Mouse (Mus musculus) c-Kit-positive CD71-negative TER-119-negative erythroid progenitor cells, embryonic 14.5 days (primary cell): Measurements from ENCODE around the gene Lrrc46.
A peak's percentile ranks its signal among the peaks of the same experiment; 100 is the strongest.

Source experiments
- DNase-seq: peaks from one replicate; pipeline ENCODE4 v3.0.0-alpha.2; 2013; ENCODE audit warnings: low read depth

Lrrc46 gene

DNA sequence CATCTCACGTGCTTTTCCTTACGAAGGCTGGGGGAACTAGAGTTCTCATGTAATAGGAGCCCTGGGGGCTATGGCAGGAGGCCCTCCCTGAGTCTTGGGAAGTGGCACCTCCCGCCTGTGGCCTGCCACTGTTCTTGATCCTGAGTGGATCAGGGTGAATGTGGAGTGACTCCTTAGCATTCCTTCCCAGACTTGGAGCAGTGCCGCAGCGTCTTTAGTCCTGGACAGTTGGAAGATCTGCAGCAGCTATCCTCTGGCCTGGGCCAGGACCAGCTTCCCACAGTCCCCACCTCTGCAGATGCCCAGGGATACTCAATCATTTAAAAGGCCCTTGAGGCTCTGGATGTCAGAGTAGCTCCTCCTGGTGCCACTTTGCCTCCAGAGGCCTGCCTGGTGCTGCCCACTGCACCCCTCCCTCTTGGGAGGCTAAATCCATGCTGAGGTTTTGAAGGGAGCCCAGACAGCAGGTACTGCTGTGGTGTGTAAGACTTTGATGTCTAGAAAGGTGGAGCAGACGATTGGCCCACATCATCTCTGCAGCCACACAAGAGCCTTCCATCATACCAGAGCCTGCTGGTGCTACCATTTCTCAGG lies 8.4 kb upstream of the Lrrc46 start:
- DNase-seq = no peak

DNA sequence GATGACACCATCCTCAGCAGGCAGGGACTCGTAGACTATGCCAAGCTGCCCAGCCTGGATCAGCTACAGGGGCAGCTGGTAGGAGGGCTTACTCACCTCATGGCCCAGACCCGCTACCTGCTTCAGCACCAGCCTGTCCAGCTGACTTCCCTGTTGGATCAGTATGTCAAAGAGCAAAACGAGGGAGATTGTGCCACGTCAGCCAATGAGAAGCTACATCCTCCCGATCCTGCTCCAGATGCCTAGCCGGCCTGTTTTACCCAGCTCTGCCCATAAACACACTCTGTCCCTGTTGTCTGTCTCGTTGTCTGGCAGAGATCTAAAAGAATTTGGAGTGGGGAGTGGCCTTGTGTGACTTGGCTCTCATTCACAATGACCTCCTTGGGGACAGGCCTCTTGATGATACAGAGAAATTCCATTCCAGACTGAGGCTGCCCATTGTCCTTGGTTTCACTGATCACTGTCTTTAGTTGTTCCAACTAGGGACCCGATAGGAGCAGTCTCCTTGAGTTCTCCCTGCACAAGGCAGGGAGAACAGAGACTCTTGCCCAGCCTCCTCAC lies 7.0 kb upstream of the Lrrc46 start:
- no peak for DNase-seq

DNA sequence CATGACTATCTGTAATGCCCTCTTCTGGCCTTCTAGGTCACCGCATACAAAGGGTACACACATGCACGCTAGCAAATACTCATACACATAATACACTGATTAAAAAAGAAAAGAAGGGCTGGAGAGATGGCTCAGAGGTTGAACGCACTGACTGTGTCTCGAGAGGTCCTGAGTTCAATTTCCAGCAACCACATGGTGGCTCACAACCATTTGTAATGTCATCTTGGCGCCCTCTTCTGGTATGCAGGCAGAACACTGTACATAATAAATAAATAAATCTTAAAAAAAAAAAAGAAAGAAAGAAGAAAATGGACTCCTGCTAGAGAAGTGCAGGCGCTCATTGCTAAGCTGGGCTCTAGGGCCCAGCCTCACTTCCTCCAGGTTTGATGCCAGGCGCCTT lies 4.7 kb upstream of the Lrrc46 start:
- DNase-seq = no peak

DNA sequence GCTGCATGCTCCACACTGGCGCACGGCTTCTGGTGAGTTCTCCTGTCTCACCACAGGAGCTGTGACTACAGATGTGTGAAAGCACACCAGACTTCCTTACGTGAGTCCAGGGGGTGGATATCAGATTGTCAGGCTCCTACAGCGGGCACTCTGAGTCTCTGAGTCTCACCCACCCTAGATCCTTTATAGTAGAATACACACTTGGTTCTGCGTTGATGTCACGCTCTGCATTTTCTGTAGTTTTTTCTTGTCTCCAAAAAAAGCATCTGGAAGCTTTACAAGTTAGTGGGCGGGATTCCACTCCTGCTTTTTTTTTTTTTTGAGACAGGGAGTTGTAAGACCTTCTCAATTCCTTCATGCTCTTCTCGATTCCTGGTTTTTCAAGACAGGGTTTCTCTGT lies 3.7 kb upstream of the Lrrc46 start:
- DNase-seq = no peak

DNA sequence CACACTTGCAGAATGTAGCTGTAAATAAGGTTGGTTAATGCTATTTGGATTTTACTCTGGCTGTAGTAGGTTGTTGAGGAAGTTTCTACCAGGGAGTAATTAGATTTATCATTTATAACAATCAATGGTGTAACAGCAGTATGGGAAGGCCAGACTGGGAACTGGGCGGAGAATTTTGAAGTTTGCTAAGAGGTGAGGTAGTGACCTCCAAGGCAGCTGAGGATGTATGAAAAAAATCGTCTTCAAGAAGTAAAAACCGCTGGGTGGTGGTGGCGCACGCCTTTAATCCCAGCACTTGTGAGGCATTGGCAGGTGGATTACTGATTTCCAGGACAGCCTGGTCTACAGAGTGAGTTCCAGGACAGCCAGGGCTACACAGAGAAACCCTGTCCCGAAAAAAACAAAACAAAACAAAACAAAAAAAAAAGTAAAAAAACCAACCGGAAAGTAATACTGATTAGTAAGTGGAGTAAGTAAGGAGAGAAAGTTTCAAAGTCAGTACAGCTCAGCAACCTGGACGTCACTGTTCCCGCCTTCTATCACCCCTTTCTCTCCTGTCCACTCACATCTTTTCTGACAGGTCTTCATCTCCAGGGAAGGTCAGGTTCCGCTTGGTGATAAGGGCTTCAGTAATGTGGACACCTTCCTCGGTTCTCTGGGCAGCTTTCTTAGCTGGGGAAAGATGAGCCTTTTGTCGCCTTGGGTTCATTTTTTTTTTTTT lies 746 bp downstream of the Lrrc46 start:
- no peak for DNase-seq

GRCm38 (mm10) chr11:97038881-97039280 lies 2.3 kb downstream of the Lrrc46 start:
- DNase-seq = no peak

GRCm38 (mm10) chr11:97036141-97036540 lies 5.1 kb downstream of the Lrrc46 start:
- no peak for DNase-seq

DNA sequence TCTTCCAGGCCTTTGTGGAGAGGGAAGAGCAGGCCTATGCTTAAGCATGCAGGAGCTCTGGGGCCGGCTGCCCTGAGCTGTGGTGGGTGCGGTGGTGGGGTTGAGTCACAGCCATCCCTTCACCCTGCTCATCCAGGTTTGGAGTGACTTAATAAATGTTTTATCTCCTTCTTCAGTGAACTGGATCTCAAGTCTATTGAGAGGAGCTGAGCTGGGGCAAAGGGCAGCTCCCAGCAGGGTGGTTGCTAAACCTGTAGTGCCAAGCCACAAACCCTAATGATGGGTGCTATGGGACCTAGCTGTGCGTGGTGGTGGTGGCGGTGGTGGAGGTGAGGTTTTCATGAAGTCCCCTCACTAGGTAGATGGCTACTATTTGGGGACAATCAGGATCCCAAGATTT lies 7.4 kb downstream of the Lrrc46 start:
- no peak for DNase-seq

GRCm38 (mm10) chr11:97032499-97032898 lies 8.7 kb downstream of the Lrrc46 start:
- no peak for DNase-seq

DNA sequence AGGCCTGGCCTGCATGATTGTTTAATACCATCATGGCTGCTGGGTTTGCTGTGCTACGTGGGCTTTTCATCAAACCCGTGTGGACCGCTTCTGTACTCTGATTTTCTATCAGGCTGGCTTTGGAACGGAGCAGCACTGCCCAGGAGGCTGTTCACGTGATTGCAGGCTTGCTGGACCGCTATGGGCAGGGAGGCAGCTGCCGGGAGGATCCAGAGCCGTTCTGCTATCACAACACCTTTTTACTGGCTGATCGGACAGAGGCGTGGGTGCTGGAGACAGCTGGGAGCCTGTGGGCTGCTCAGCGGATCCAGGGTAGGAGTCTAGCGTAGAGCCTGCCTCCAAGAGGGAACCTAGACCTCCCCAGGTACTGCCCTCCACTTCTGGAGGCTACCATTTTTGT lies 9.2 kb downstream of the Lrrc46 start:
- DNase-seq = no peak

DNA sequence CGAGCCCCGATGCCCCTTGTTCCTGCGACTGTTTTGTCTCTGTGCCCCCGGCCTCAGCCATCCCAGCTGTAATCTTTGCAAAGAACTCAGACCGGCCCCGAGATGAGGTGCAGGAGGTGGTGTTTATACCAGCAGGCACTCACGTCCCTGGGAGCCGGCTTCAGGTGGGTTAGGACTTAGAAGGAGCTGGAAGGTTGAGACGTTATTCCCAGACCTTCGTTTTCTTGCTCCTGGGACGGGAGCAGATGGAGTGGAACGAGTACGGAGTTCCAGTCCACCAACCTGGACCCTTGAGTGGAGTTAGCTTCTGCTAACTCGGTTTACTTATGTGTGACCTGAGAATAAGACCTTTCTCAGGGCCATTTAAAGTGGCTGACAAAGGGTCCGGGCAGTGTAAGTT lies 10.8 kb downstream of the Lrrc46 start:
- no peak for DNase-seq

GRCm38 (mm10) chr11:97029686-97030417 lies 11.4 kb downstream of the Lrrc46 start, which contains the start of gene Scrn2:
Scrn2 (plus strand) TSS chr11:97029938.
- DNase-seq = peak; percentile 79

GRCm38 (mm10) chr11:97025721-97026344 lies 15.4 kb downstream of the Lrrc46 start:
- DNase-seq = peak; percentile 86

DNA sequence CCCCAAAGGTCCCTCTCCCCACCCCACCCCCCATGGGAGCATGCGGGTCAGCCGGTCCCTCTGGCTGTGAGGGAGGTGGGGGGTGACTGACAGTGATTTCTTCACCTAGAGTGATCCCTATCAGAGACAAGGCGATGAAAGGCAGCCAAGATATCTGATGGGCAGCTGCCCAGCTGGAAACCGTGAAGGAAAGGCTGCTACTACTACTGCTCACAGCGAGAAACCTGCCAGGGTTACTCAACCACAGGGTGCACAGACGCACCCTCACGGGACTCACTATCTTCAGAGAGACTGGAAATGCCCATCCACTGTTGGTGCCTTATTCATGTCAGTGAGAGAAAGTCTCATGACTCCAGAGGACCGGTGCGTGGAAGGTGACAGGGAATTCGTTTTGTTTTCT lies 16.2 kb downstream of the Lrrc46 start:
- no peak for DNase-seq

DNA sequence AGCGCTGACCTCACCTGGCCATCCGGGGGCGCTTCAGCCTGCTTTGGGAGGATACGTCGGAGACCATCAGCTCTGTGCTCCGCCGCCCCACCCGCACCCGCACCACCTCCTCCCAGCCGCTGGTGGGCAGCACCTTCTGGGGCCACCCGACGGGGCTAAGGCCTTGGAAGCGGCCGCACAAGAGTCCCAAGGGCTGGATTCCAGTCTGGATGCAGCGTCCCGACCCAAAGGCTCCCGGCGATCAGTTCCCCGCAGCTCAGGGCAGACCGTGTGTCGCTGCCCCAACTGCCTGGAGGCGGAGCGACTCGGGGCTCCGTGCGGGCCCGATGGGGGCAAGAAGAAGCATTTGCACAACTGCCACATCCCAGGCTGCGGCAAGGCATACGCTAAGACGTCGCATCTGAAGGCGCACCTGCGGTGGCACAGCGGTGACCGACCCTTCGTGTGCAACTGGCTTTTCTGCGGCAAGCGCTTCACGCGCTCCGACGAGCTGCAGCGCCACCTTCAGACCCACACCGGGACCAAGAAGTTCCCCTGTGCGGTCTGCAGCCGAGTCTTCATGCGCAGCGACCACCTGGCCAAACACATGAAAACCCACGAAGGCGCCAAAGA lies 19.2 kb downstream of the Lrrc46 start:
- DNase-seq = peak; percentile 58

DNA sequence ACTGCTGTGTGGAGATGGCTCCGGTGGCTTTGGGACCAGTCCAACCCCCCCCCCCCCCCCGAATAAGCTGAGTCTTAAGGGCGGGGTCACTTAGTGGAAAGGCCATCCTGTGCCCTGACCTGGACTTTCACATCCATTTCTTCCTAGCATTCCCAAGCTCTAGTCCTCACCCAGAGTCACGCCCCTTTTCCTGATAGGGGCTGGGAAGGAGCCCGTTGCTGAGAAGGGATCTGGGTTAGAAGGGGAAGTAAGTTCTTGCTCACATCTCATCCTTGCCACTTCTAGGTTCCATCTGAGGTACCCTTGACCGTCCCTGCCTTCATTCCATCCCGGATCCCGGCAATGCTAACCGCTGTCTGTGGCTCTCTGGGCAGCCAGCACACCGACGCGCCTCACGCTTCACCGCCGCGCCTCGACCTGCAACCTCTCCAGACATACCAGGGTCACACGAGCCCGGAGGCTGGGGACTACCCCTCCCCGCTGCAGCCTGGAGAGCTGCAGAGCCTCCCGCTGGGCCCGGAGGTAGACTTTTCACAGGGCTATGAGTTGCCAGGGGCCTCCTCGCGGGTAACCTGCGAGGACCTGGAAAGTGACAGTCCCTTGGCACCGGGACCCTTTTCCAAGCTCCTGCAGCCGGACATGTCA lies 20.0 kb downstream of the Lrrc46 start:
- no peak for DNase-seq

- no peak for DNase-seq
Measured at GRCm38 (mm10) chr11:97019345-97019708, 21.9 kb downstream of the Lrrc46 start.

DNA sequence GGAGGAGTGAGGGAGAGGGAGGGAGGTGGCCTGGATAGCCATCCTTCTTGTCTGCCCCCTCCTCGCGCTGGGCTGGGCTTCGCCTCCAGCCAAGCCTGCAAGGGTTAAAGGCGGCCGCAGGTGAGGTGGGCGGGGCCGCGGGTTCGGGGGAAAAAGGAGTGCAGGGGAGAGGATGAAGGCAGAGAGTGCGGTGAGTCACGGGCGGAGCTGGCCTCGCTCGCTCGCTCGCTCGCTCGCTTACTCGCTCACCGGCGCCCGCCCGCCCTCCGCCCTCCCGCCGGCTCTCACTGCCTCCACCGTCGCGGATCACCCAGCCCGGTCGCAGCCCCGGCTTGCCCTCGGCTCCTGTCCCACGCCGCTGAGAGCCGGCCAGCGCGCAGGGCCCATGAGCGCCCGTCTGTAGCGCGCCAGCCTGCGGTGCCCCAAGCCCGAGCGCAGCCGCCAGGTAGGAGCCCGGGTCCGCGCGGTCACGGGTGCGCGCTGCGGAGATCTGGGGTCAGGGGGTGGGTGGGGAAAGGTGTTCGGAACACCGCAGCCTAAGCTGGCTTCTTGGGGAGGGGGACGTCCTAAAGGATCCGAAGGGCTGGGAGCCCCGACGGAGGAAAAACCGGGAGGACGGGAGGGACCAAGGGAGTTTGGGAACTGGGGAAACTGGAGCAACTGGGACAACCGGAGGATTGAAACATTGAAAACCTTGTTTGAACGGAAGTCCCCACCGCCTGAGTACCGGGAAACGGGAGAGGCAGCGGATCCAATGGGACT lies 22.4 kb downstream of the Lrrc46 start:
- DNase-seq = no peak

DNA sequence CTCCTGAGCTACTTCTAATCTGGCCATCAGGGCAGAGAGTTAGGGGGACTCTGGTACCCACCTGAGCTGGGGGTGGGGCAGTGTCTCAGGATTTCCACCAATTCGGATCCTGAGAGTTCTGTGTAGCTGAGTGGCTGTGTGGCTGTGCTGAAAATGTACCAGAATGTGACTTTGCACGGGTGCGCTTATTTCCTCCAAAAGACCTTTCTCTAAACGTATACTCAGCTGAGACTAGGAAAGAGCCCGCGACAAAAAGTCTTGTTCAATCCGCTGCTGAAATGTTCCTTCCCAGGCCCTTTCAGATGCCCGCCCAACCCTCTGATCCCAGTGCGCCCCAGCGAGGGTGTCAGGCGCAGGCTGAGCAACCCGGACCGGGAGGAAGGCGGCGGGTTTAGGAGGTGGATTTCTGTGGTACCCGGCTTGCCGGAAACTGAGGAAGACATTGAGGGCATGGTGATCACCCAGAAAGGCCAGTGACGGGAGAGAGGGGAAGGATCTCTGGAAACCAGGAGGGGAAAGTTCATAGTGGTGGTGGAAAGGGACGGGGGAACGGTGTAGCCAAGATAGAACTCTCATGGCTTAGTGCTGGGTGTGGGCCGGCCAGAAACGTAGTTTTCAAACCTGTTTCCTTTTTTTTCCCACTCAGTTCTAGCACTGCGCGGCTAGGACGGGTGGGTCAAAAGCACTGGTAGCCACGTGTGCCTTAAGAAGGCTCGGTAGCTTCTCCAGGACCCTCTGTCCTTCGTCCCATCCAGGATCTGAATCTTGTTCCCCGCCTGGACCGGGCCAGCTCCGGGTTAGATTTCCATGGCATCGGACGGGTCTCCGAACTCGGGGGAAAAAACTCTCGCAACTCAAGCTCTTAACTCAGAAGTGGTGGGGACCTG lies 23.3 kb downstream of the Lrrc46 start:
- DNase-seq = no peak
